Mouse (Mus musculus): Measurements from ENCODE around the gene Sgpl1.

The Sgpl1 gene

GRCm38 (mm10) chr10:61086502-61086901, 61.0 kb downstream of the Sgpl1 start:
- no peak for DNase-seq (ENCODE audit: low spot score in 2 of 2)

DNA sequence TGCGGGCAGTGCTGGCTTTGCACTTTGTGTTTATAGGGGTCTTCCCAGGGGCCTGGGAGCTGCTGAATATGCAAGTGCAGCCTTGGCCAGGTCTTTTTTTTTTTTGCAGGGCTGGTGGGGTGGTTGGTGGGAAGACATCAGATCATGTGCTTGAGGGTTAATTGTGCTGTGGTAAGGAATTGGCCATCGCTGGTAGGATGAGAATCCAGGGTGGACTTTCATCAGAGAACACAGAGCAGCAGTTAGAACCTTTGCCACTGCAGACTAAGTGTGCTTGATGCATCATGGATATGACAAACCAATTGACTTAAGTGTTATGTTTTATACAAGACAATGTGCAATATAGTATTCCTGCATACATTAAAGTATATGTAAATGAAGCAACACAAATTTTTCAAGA, 62.1 kb downstream of the Sgpl1 start:
- DNase-seq (ENCODE audit: low spot score in 2 of 2), result no peak

- DNase-seq (ENCODE audit: low spot score in 2 of 2), result no peak
Measured at GRCm38 (mm10) chr10:61080931-61081255, 66.6 kb downstream of the Sgpl1 start.

- no peak for DNase-seq (ENCODE audit: low spot score in 2 of 2)
Measured at GRCm38 (mm10) chr10:61080227-61080930, 67.1 kb downstream of the Sgpl1 start.

- DNase-seq (ENCODE audit: low spot score in 2 of 2), result no peak
Measured at GRCm38 (mm10) chr10:61075607-61076006, 71.9 kb downstream of the Sgpl1 start.

DNA sequence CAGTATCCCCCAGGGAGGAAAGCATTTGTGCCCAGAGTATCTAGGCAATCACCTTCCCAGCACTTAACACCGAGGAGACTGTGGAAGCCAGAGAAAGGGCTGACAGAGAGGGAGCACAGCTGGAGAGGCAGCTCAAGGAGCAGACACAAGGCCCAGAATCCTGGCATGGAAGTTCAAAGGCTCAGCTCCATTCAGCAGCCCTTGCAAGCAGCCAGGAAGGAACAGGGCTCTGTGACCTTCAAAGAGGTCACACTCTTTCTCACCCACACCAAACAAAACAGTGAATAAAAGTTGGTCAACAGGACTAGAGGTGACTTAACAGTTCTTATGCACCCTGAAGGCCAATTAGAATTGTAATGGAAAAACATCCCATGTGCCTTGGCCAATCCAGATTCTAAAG, 72.9 kb downstream of the Sgpl1 start:
- DNase-seq (ENCODE audit: low spot score in 2 of 2), result no peak

GRCm38 (mm10) chr10:61072324-61072723, 75.2 kb downstream of the Sgpl1 start:
- peak in 1 of 2 experiments; percentile 30 for DNase-seq (ENCODE audit: low spot score in 2 of 2)

DNA sequence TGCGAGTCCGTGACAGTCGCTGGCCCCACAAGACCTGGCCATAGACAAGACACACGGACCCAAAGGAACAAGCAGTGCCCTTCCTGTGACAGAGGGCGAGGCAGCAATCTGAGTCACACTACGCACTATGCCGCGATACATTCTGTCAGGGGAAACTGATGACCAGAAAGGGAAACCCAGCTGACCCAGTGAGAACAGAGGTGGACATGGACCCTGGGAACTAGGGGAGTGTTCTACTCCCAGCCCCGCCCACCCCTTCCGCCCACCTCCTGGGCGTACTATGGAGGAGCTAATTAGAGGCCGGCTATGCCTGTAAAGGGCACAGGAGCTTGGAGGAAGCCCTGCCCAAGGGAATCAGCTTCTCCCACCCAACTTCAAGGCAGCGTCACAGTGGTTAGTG, 78.3 kb downstream of the Sgpl1 start:
- no peak for DNase-seq (ENCODE audit: low spot score in 2 of 2)

DNA sequence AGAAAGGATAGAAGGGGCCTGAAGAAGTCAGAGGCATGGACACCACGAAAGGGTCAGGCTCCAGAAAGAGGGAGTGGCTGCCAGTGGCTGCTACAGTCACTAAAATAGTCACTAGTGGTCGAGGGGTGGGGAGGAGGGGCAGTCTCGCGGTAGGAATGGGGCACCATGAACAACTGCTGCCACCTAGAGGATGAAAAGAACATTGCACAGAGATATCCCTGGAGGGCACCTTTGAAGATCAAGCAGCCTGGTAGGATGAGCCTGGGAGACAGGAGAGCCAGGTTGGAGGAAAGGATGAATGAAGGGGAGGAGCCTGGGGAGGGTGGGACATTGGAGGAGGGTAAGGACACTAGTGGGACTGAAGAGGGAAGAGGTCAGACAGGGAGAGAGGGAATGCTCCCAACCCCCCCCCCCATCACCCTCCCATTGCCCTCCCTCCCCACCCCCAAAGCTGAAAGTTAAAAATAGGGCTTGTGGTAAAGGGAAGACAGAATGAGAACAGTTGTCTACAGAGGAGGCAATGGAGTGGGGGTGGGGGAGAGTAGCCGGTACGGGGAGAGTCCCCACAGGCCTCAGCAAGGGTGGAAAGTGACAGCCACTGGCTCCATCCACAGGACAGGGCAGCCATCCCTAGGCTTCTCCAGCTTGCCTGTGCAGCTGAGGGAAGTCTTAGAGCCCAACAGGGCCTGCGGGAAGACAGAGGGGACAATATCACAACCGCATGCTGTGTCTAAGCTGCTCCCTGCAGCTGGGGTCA, 78.9 kb downstream of the Sgpl1 start:
- peak in 1 of 2 experiments; percentile 28 for DNase-seq (ENCODE audit: low spot score in 2 of 2)

DNA sequence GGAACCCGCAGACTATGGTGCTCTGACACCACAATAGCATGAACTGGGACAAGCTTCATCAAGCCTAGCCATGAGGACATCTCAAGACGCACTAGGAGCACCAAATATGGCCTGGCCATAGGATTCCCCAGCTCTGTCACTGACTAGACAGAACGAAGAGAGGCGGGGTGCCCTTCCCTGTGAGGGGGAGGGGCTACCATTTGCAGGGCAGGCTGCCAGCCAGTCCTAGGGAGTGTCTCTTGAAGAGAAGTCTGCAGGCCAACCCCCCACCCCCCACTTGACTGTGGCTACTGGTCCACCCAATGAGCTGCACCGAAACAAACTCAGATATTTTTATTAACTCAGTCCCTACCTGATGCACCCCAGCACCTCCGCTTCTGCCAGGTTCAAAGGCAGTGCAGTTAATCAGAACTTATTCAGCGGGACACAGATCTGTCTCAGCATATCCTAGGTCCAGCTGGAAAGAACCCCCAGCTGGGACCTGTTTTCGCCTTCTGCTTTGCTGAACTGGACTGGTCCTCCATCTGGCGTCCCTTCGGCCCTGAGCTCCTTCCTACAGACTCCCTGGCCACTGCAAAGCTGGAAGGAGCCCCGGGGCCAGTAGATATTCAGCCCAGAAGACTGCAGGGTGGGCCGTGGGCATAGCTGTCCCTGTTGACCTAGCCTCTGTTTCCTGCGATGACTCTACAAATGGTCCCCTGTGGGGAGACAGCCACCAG, 82.1 kb downstream of the Sgpl1 start:
- DNase-seq (ENCODE audit: low spot score in 2 of 2), result no peak

DNA sequence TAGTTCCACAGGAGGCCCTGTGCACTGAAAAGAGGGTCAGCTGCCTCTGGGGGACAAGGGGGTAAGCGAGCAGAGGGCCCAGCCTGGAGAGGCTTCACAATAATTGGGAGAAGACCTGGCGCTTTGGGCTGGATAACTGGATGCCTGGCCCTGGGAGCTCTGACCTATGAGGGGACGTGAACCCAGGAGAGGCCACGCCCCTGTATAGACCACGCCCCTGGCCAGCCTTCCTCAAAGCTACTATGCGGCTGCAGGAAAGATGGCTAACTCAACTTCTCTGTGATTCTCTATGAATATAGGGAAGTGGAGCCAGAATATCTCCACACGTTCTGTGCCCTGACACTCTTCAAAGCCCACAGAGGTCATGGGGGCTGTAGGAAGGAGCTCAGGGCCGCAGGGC, 82.9 kb downstream of the Sgpl1 start:
- DNase-seq (ENCODE audit: low spot score in 2 of 2), result no peak

- DNase-seq (ENCODE audit: low spot score in 2 of 2), result no peak
Measured at GRCm38 (mm10) chr10:61063271-61063864, 84.1 kb downstream of the Sgpl1 start.

DNA sequence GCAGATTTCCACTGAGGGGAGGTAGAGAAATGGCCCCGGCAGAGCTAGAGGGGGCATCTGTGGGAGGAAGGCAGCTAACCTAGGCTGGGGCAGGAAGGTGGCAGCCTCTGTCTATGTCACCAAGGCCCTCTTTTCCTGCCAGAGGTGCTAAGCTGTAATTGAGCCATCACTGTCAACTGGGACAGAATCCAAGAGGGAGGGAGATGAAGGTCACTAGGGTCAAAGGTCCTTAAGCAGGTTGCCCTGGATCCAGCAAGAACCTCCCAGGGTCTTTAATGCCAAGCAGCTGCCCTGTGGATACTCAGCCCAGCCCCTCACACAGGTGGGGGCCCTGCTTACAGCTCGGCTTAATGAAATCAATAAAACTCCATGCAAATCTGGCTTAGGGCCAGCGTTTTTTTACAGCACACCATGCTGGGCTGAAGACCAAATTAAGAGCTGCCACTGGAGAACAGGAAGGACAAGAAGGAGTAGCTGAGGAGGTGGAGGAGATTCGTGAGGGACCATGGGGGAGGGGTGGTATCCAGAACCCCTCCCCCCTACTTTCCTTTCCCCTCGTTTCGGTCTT, 87.9 kb downstream of the Sgpl1 start:
- DNase-seq (ENCODE audit: low spot score in 2 of 2), result no peak

GRCm38 (mm10) chr10:61059101-61059500, 88.4 kb downstream of the Sgpl1 start:
- no peak for DNase-seq (ENCODE audit: low spot score in 2 of 2)

GRCm38 (mm10) chr10:61056661-61057060, 90.8 kb downstream of the Sgpl1 start:
- no peak for DNase-seq (ENCODE audit: low spot score in 2 of 2)

GRCm38 (mm10) chr10:61051993-61052613, 95.4 kb downstream of the Sgpl1 start:
- DNase-seq (ENCODE audit: low spot score in 2 of 2), result peak in 1 of 2 experiments; percentile 37

All from spleen, postnatal 14 days (tissue).